In the genomic region with DNA sequence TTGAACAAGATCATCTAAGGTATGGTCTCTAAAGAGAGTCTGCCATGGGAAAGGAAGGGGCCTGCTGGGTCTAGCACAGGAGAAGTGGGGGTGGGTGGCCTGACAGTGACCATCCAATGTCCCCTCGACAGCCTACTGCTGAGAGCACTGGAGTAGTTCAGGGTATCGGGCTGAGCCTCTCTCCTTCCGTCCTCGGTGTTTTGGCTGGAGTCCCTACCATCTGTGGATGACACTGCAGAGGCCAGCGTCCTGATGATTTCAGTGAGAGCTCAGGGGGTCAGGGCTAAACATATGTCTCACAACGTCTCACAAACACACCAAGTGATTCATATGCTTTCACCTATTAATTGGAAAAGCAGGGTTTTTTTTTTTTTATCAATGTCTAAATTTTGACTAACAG, we compare ENCODE assay signal across 21 mouse cellular contexts.
A peak's percentile ranks its signal among the peaks of the same experiment; 100 is the strongest.
DNase-seq lines count a peak whose midpoint lies in the region; ATAC-seq lines count a peak whose summit lies in the region.
"Had no signal": no experiment of that assay in that cellular context is flagged by ENCODE, and none has a peak within 500 bp of the region (broad histone marks: within the 10 kb centered on the region; RNA-seq: fewer than 3 reads in every experiment).

No protein-coding gene starts in this region.

- no peak overlapping the region for H3K4me3 ChIP-seq in hindbrain, embryonic 16.5 days (ENCODE audit: low read length)
- no peak overlapping the region for H3K4me3 ChIP-seq in hindbrain, embryonic 11.5 days (ENCODE audit: low read depth, low read length)
- H3K4me3 ChIP-seq: embryonic facial prominence, embryonic 13.5 days; erythroblast, embryonic 14.5 days; heart, embryonic 15.5 days; hindbrain, embryonic 15.5 days; limb, embryonic 15.5 days had no signal

- no peak overlapping the region for H3K9ac ChIP-seq in hindbrain, embryonic 16.5 days (ENCODE audit: low read depth, low read length)
- H3K9ac ChIP-seq in hindbrain, embryonic 11.5 days (ENCODE audit: low read depth, low read length): no peak overlapping the region
- H3K9ac ChIP-seq: embryonic facial prominence, embryonic 13.5 days; forebrain, postnatal 0 days; heart, embryonic 15.5 days; hindbrain, embryonic 15.5 days; limb, embryonic 15.5 days; liver, embryonic 14.5 days had no signal

- no peaks in the 10 kb centered on the region for H3K27me3 ChIP-seq in hindbrain, embryonic 16.5 days (replicated peaks; ENCODE audit: control insufficient read depth, insufficient read depth, low read length)
- no peaks in the 10 kb centered on the region for H3K27me3 ChIP-seq in hindbrain, embryonic 11.5 days (ENCODE audit: control insufficient read depth, insufficient read depth, low read length)
- H3K27me3 ChIP-seq: embryonic facial prominence, embryonic 13.5 days; heart, embryonic 15.5 days; hindbrain, embryonic 15.5 days; limb, embryonic 15.5 days had no signal

- no peak overlapping the region for H3K4me2 ChIP-seq in hindbrain, embryonic 16.5 days (ENCODE audit: low read length)
- no peak overlapping the region for H3K4me2 ChIP-seq in hindbrain, embryonic 11.5 days (replicated peaks; ENCODE audit: low read depth, low read length)
- H3K4me2 ChIP-seq: embryonic facial prominence, embryonic 13.5 days; heart, embryonic 15.5 days; hindbrain, embryonic 15.5 days; limb, embryonic 15.5 days had no signal

- no peaks in the 10 kb centered on the region for H3K36me3 ChIP-seq in hindbrain, embryonic 16.5 days (ENCODE audit: control insufficient read depth, insufficient read depth, low read length)
- H3K36me3 ChIP-seq in hindbrain, embryonic 11.5 days (ENCODE audit: control insufficient read depth, insufficient read depth, low read length): no peaks in the 10 kb centered on the region
- H3K36me3 ChIP-seq: heart, embryonic 15.5 days; hindbrain, embryonic 15.5 days; limb, embryonic 15.5 days had no signal

- DNase-seq in hindbrain, embryonic 11.5 days (ENCODE audit: low spot score): no peak
- peak; percentile 94 for DNase-seq in brain, adult 2 months (ENCODE audit: low read depth, low spot score)
- peak; percentile 92 for DNase-seq in cerebellum, adult 9-10 months
- no peak for DNase-seq in frontal cortex, postnatal 25 days (ENCODE audit: low spot score in 2 of 2)
- no peak for DNase-seq in layer of hippocampus, adult 9-11 months
- DNase-seq: adrenal gland, postnatal 36 days; forebrain, postnatal 0 days; heart, postnatal 36 days; kidney, adult 9 months; kidney, postnatal 14 days had no signal

- H3K27ac ChIP-seq in hindbrain, embryonic 16.5 days (ENCODE audit: low read depth, low read length): no peak overlapping the region
- no peak overlapping the region for H3K27ac ChIP-seq in hindbrain, embryonic 11.5 days (ENCODE audit: low read depth, low read length)
- H3K27ac ChIP-seq: embryonic facial prominence, embryonic 13.5 days; heart, embryonic 15.5 days; hindbrain, embryonic 15.5 days; liver, embryonic 14.5 days; macrophage had no signal

- peaks cover 9% of the 10 kb centered on the region for H3K4me1 ChIP-seq in hindbrain, embryonic 16.5 days (ENCODE audit: control insufficient read depth, insufficient read depth, low read depth, low read length)
- peaks cover 5% of the 10 kb centered on the region; the same call in 1 of the 2 replicates for H3K4me1 ChIP-seq in hindbrain, embryonic 11.5 days (replicated peaks; ENCODE audit: control insufficient read depth, insufficient read depth, low read length)

- WGBS in hindbrain, embryonic 16.5 days: 47% methylated on average over 6 of the region's 6 CpGs
- WGBS in hindbrain, embryonic 11.5 days: 74% methylated on average over 6 of the region's 6 CpGs

- H3K9me3 ChIP-seq in hindbrain, embryonic 16.5 days (ENCODE audit: control insufficient read depth, low read length): no peaks in the 10 kb centered on the region
- H3K9me3 ChIP-seq in hindbrain, embryonic 11.5 days (ENCODE audit: control insufficient read depth, low read length): no peaks in the 10 kb centered on the region
- H3K9me3 ChIP-seq: embryonic facial prominence, embryonic 13.5 days; heart, embryonic 15.5 days; hindbrain, embryonic 15.5 days; limb, embryonic 15.5 days had no signal

- ATAC-seq in hindbrain, embryonic 16.5 days: peak; percentile 41
- ATAC-seq in hindbrain, embryonic 11.5 days (ENCODE audit: low FRiP score): no peak
- peak; percentile 51 for ATAC-seq in cerebellum, adult (ENCODE audit: insufficient number of reproducible peaks, low FRiP score, low TSS enrichment)
- ATAC-seq in erythroid progenitor cell, adult 5-6 weeks (replicated peaks; ENCODE audit: low FRiP score, poor library complexity, severe bottlenecking): no peak
- ATAC-seq: forebrain, postnatal 0 days; intestine, embryonic 16.5 days had no signal

Comparison
In these comparisons a context has a peak if more than half of its experiments do, and no peak if none do; other contexts are left out.
1. ATAC-seq: peak in hindbrain, embryonic 16.5 days (single experiment) and cerebellum, adult (single experiment); none in hindbrain, embryonic 11.5 days (single experiment) and erythroid progenitor cell, adult 5-6 weeks (single experiment).
2. DNase-seq: peak in brain, adult 2 months (single experiment) and cerebellum, adult 9-10 months (single experiment); none in hindbrain, embryonic 11.5 days (single experiment), frontal cortex, postnatal 25 days (0 of 2) and layer of hippocampus, adult 9-11 months (single experiment).